Mouse (Mus musculus) cerebellum, adult 2 months (tissue): ENCODE data around the gene Fubp1. TPM values are rescaled to one million over a fixed set of nuclear protein-coding genes. Genes with fewer than 3 reads are reported as not detected.

Source experiments
- DNase-seq, 2 experiments: peaks; one replicate each; pipeline ENCODE4 v3.0.0; 2021
- H3K27ac ChIP-seq: fragments of 200-500 bp; 2 replicates; pipeline ENCODE4 v1.5.1; 2012; ENCODE audit warnings: low read length, control low read depth, inconsistent platforms; ENCODE audit not compliant: insufficient read depth
- H3K27me3 ChIP-seq: fragments of 200-500 bp; 2 replicates; pipeline ENCODE4 v1.6.1; 2012; ENCODE audit warnings: inconsistent platforms, mild to moderate bottlenecking, low read length, moderate library complexity; ENCODE audit not compliant: control insufficient read depth, insufficient read depth
- H3K4me1 ChIP-seq: fragments of 200-500 bp; 2 replicates; pipeline ENCODE4 v1.6.1; 2011; ENCODE audit warnings: low read length; ENCODE audit not compliant: control insufficient read depth, insufficient read depth
- H3K4me3 ChIP-seq: fragments of 200-500 bp; replicated peaks from 2 replicates; pipeline ENCODE3; 2011; ENCODE audit warnings: mild to moderate bottlenecking, low read depth, low read length, control low read depth; ENCODE audit not compliant: insufficient read depth
- CTCF ChIP-seq: fragments of 200-500 bp; IDR thresholded peaks from 2 replicates; pipeline ENCODE4 v1.5.1; 2011; ENCODE audit warnings: low read depth, mild to moderate bottlenecking, control low read depth, low read length, moderate library complexity, borderline replicate concordance; ENCODE audit not compliant: insufficient read depth
- POLR2A ChIP-seq: fragments of 200-500 bp; IDR thresholded peaks from 2 replicates; pipeline ENCODE4 v1.6.1; 2011; ENCODE audit warnings: low read length, control low read depth, borderline replicate concordance; ENCODE audit not compliant: insufficient read depth
- WGBS: fragments of 180-500 bp; shearing (Covaris S2); methylation state at CpG from one replicate; pipeline ENCODE4 v1.1.7; 2018; 5-methylcytosine and 5-hydroxymethylcytosine counted together
- polyA plus RNA-seq: library from polyadenylated mRNA; depleted of rRNA; stranded (reverse); fragments of >200 nt; gene quantifications from 2 replicates; pipeline ENCODE4 v1.2.3, GENCODE M21; 2012; rRNA removed

Fubp1 gene
- polyA plus RNA-seq, 1 experiment = 94.5 TPM

DNA sequence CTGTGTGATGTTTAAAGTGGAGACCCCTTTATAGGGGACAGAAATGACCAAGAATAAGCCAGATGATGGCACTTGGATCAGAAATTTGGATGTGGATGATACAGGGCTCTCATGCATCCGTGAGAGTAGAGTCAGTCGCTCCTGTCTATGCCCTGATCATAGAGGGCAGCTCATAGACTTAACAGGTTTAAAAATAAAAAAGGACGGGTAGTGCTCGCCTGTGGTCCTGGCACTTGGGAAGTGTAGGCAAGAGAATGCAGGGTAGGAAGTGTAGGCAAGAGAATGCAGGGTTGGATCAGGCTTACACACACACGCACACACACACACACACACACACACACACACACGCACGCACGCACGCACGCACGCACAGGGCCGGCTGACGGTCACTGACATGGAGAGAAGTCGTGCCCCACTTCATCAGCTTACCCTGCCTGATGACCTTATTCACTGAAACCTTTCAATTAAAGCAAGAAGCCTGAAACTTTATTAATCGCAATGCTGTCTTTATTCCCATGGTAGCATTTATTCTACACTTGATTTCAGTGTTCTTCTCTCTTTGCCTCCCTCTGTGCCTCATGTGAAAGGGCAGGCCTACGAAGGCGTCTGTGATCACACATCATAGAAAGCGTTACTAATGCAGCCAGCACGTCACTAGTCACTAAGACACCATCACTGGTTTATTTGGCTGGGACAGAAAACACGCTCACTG, 62.9 kb downstream of the Fubp1 start:
- WGBS = 62% methylated on average over 20 of the region's 20 CpGs
- Histone ChIP-seq H3K4me3 (no peak overlapping the region), H3K27ac (no peak overlapping the region), H3K4me1 (no peaks in the 10 kb centered on the region), H3K27me3 (no peaks in the 10 kb centered on the region)
- TF ChIP-seq CTCF (no peak), POLR2A (no peak)
- DNase-seq = no peak

DNA sequence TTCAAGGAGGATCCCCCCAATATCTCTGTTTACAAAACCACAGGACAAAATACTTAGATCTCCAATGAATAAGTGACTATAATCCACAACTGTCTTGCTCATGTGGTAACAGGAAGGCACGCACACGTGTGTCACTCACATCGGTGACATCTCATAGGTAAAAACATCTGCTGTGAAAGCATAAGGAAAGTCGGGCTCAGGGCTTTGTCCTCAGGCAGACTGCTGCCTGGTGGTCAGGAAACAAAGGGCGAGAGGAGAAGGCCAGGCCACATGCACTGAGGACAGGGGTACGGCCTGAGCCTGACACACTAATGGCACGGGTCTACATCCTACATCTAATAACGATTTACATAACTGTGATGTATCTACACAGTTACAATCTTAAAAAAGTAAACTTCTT, 64.8 kb downstream of the Fubp1 start:
- Histone ChIP-seq H3K4me3 (no peak overlapping the region), H3K27ac (no peak overlapping the region), H3K27me3 (no peaks in the 10 kb centered on the region), H3K4me1 (no peaks in the 10 kb centered on the region)
- DNase-seq = no peak
- TF ChIP-seq CTCF = no peak
- TF ChIP-seq POLR2A = no peak
- 75% methylated on average over 8 of the region's 8 CpGs for WGBS

- WGBS = 93% methylated on average over 3 of the region's 3 CpGs
- Histone ChIP-seq H3K4me3 (no peak overlapping the region), H3K4me1 (no peaks in the 10 kb centered on the region), H3K27me3 (no peaks in the 10 kb centered on the region), H3K27ac (no peak overlapping the region)
- DNase-seq = no peak
- TF ChIP-seq POLR2A (no peak), CTCF (no peak)
Measured at GRCm38 (mm10) chr3:152276935-152277334, 66.7 kb downstream of the Fubp1 start.

- Histone ChIP-seq H3K27ac (no peak overlapping the region), H3K4me1 (no peaks in the 10 kb centered on the region), H3K27me3 (no peaks in the 10 kb centered on the region), H3K4me3 (no peak overlapping the region)
- no peak for DNase-seq
- no peak for TF ChIP-seq CTCF
- no peak for TF ChIP-seq POLR2A
- WGBS = 96% methylated on average over 2 of the region's 2 CpGs
Measured at GRCm38 (mm10) chr3:152277912-152278311, 67.7 kb downstream of the Fubp1 start.

GRCm38 (mm10) chr3:152278431-152278830, 68.2 kb downstream of the Fubp1 start:
- Histone ChIP-seq H3K4me1 (no peaks in the 10 kb centered on the region), H3K27me3 (no peaks in the 10 kb centered on the region), H3K27ac (no peak overlapping the region), H3K4me3 (no peak overlapping the region)
- TF ChIP-seq CTCF (no peak), POLR2A (no peak)
- WGBS = 70% methylated on average over 2 of the region's 2 CpGs
- no peak for DNase-seq

GRCm38 (mm10) chr3:152282126-152282525, 71.9 kb downstream of the Fubp1 start:
- TF ChIP-seq CTCF (no peak), POLR2A (no peak)
- DNase-seq = no peak
- Histone ChIP-seq H3K27me3 (no peaks in the 10 kb centered on the region), H3K4me3 (no peak overlapping the region), H3K4me1 (no peaks in the 10 kb centered on the region), H3K27ac (no peak overlapping the region)
- WGBS = 52% methylated on average over 3 of the region's 3 CpGs

DNA sequence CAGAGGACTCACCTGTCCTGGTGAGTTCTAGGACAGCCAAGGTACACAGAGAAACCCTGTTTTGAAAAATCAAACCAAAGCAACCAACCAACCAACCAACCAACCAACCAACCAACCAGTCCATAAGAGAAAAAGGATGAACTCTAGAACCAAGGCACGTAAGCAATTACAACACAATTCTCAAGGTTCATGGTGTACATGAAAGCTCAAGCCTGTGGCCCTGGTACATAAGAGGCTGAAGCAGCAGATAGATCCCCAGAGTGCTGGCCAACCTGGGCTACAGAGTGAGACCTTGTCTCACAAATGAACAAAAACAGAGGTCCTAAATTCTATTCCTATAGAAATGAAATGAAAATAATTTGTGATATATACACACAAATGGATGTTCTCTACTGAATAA, 74.1 kb downstream of the Fubp1 start:
- WGBS = 97% methylated on average over 1 of the region's 1 CpGs

DNA sequence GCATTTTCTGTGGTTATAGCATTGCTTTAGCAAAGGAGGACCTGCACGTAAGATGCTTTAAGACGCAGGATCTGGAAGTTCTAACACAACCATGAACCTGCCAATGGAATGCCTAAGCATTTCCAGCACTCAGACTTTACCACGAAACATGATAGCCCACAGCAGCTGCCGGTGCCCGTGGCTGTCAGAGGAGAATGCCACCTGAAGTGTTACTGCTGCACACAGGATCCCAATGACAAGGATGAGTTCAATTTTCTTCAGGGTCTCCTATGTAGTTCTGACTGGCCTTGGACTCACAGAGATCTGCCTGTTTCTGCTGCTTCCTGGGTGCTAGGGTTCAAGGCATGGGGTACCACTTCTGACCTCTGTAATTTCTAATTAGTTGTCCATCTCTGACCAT, 74.5 kb downstream of the Fubp1 start:
- Histone ChIP-seq H3K4me1 (no peaks in the 10 kb centered on the region), H3K27ac (no peak overlapping the region), H3K27me3 (no peaks in the 10 kb centered on the region), H3K4me3 (no peak overlapping the region)
- no peak for DNase-seq
- 95% methylated on average over 5 of the region's 5 CpGs for WGBS
- TF ChIP-seq POLR2A (no peak), CTCF (no peak)

More for the DNA sequence above, 74.1 kb downstream of the Fubp1 start:
- H3K27ac ChIP-seq = no peak overlapping the region
- H3K27me3 ChIP-seq = no peaks in the 10 kb centered on the region
- H3K4me1 ChIP-seq = no peaks in the 10 kb centered on the region
- H3K4me3 ChIP-seq = no peak overlapping the region
- no peak for TF ChIP-seq CTCF
- no peak for TF ChIP-seq POLR2A
- DNase-seq = no peak

Other genes with a start within 250 kb of the Fubp1 start
- 9.7 and 10.4 TPM in 2 replicates for gene Gipc2, start 44.2 kb upstream of the Fubp1 start, polyA plus RNA-seq
- gene Dnajb4, start 120 bp upstream of the Fubp1 start, polyA plus RNA-seq = 45.2 and 49.1 TPM in 2 replicates
- gene Nexn, start 55.9 kb downstream of the Fubp1 start, polyA plus RNA-seq = 5.3 and 6.5 TPM in 2 replicates
- 52.1 and 56.3 TPM in 2 replicates for gene Miga1, start 130.0 kb downstream of the Fubp1 start, polyA plus RNA-seq
- gene Usp33, start 136.1 kb downstream of the Fubp1 start, polyA plus RNA-seq = 101 and 111 TPM in 2 replicates
- 24.4 and 25.2 TPM in 2 replicates for gene Zzz3, start 185.1 kb downstream of the Fubp1 start, polyA plus RNA-seq